Mouse (Mus musculus): Measurements from ENCODE around the gene Hace1. TPM values are rescaled to one million over a fixed set of nuclear protein-coding genes. Genes with fewer than 3 reads are reported as not detected.

The Hace1 gene
- polyA plus RNA-seq, 1 experiment = 11.2 TPM

DNA sequence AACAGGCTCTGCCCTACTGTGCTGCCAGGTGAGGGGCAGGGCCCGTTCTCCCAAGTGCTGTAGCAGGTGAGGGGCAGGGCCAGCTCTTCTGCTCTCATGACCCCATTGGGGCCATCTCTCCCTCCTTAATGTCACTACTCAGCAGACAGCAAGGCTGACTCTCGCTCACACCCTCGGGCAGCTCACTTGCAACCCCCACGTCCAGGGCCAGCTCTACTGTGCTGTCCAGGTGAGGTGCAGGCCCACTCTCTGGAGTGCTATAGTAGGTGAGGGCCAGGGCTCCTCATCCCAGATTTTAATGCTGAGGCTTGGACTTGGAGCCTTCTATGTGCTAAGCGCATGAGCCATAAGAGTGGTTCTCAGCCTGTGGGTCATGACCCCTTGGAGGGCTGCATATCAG, 38.4 kb downstream of the Hace1 start:
- no peaks in the 10 kb centered on the region for H3K4me1 ChIP-seq (ENCODE audit: control insufficient read depth, insufficient read depth, low read length)
- TF ChIP-seq POLR2A (IDR thresholded peaks at IDR 0.05; ENCODE audit: borderline replicate concordance, extremely low read depth, low read depth, low read length) (no peak), CTCF (IDR thresholded peaks at IDR 0.05; ENCODE audit: insufficient read depth, low read length) (no peak)
- no peak for DNase-seq
- H3K4me3 ChIP-seq (replicated peaks; ENCODE audit: extremely low read depth, low read depth, low read length) = no peak overlapping the region
- 91% methylated on average over 5 of the region's 5 CpGs for WGBS

DNA sequence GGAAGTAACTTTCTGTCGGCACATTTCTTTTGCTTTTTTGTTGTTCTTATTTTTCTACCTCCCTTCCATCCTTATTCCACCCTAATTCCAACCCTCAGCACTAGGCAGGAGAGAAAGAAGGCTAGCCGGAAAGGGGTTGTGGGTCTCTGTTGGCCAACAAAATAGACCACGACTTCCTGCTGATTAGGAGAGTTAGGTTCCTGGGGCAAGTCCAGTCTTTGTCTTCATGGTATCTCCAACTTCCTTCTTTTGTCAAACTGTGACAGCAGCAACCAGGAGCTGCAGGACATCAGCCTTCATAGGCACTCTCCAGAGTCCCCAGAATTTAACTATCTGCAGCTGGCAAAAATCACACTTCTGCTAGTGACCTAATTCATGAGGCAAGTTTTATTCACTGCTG, 41.4 kb downstream of the Hace1 start:
- TF ChIP-seq POLR2A (IDR thresholded peaks at IDR 0.05; ENCODE audit: borderline replicate concordance, extremely low read depth, low read depth, low read length) = no peak
- no peak for TF ChIP-seq CTCF (IDR thresholded peaks at IDR 0.05; ENCODE audit: insufficient read depth, low read length)
- no peak overlapping the region for H3K4me3 ChIP-seq (replicated peaks; ENCODE audit: extremely low read depth, low read depth, low read length)
- WGBS = 48% methylated on average over 3 of the region's 3 CpGs
- no peaks in the 10 kb centered on the region for H3K4me1 ChIP-seq (ENCODE audit: control insufficient read depth, insufficient read depth, low read length)
- DNase-seq = no peak

DNA sequence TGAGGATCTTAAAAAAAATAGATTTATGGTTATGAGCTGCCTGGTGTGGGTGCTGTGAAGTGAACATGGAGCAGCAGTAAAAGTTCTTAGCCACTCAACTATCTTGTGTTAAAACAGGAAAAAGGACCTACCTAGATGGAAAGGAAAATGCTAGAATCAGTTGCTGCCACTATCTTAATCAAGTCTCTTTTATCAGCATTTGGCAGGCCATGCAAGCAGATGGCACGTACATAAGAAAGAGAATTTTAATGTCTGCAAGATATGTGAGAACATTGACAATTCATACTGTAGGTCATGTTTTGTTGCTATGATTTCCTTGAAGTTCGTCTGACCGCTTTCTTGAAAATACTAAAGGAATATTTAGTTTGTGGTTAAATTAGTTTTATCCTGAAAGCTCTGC, 54.4 kb downstream of the Hace1 start:
- TF ChIP-seq CTCF (IDR thresholded peaks at IDR 0.05; ENCODE audit: insufficient read depth, low read length) (no peak), POLR2A (IDR thresholded peaks at IDR 0.05; ENCODE audit: borderline replicate concordance, extremely low read depth, low read depth, low read length) (no peak)
- Histone ChIP-seq H3K4me3 (replicated peaks; ENCODE audit: extremely low read depth, low read depth, low read length) (no peak overlapping the region), H3K4me1 (ENCODE audit: control insufficient read depth, insufficient read depth, low read length) (no peaks in the 10 kb centered on the region)
- WGBS = 89% methylated on average over 3 of the region's 3 CpGs
- DNase-seq = no peak

- no peaks in the 10 kb centered on the region for H3K4me1 ChIP-seq (ENCODE audit: control insufficient read depth, insufficient read depth, low read length)
- WGBS = 88% methylated on average over 10 of the region's 10 CpGs
- no peak overlapping the region for H3K4me3 ChIP-seq (replicated peaks; ENCODE audit: extremely low read depth, low read depth, low read length)
- no peak for DNase-seq
- no peak for TF ChIP-seq POLR2A (IDR thresholded peaks at IDR 0.05; ENCODE audit: borderline replicate concordance, extremely low read depth, low read depth, low read length)
These were observed 55.0 kb downstream of the Hace1 start for GRCm38 (mm10) chr10:45632641-45633040.

DNA sequence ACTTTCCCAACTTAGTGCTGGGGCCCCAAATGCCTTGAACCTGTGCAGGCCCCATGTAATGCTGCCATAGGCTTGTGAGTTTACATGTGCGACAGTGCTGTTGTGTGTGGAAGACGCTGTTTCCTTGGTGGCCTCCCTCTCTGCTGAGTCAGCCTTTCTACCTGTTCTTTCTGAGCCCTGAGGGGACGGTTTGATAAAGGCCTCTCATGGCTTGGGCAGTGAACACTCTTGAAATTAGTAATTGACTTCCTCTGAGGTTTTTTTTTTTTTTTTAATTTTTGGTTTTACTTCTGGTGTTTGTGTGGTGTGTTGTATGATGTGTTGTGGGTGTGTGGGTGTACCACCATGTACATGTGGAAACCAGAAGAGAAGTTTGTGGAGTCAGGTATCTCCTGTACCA, 57.6 kb downstream of the Hace1 start:
- DNase-seq = no peak
- H3K4me3 ChIP-seq (replicated peaks; ENCODE audit: extremely low read depth, low read depth, low read length) = no peak overlapping the region
- WGBS = 90% methylated on average over 3 of the region's 3 CpGs
- H3K4me1 ChIP-seq (ENCODE audit: control insufficient read depth, insufficient read depth, low read length) = no peaks in the 10 kb centered on the region
- TF ChIP-seq POLR2A (IDR thresholded peaks at IDR 0.05; ENCODE audit: borderline replicate concordance, extremely low read depth, low read depth, low read length) (no peak), CTCF (IDR thresholded peaks at IDR 0.05; ENCODE audit: insufficient read depth, low read length) (no peak)

DNA sequence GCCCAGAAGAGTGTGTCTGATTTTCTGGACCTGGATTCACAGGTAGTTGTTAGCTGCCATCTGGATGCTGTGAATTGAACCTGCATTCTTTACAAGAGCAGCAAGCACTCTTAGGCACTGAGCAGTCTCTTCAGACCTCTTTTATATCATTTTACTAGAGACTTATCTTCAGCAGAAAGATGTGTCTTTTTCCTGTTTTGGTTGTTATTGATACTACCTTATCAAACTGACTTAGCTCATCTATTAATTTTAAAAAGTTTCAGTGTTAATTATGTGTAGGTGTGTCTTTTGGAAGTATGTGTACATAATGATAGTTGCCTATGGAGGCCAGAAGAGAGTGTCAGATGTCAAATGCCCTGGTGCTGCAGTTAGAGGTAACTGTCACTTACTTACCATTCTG, 62.1 kb downstream of the Hace1 start:
- Histone ChIP-seq H3K4me1 (ENCODE audit: control insufficient read depth, insufficient read depth, low read length) (no peaks in the 10 kb centered on the region), H3K4me3 (replicated peaks; ENCODE audit: extremely low read depth, low read depth, low read length) (no peak overlapping the region)
- TF ChIP-seq CTCF (IDR thresholded peaks at IDR 0.05; ENCODE audit: insufficient read depth, low read length) (no peak), POLR2A (IDR thresholded peaks at IDR 0.05; ENCODE audit: borderline replicate concordance, extremely low read depth, low read depth, low read length) (no peak)
- DNase-seq = no peak

GRCm38 (mm10) chr10:45654026-45654425, 76.4 kb downstream of the Hace1 start:
- Histone ChIP-seq H3K4me3 (replicated peaks; ENCODE audit: extremely low read depth, low read depth, low read length) (no peak overlapping the region), H3K4me1 (ENCODE audit: control insufficient read depth, insufficient read depth, low read length) (no peaks in the 10 kb centered on the region)
- TF ChIP-seq CTCF (IDR thresholded peaks at IDR 0.05; ENCODE audit: insufficient read depth, low read length) = no peak
- no peak for TF ChIP-seq POLR2A (IDR thresholded peaks at IDR 0.05; ENCODE audit: borderline replicate concordance, extremely low read depth, low read depth, low read length)
- WGBS = 95% methylated on average over 2 of the region's 2 CpGs
- no peak for DNase-seq

- Histone ChIP-seq H3K4me3 (replicated peaks; ENCODE audit: extremely low read depth, low read depth, low read length) (no peak overlapping the region), H3K4me1 (ENCODE audit: control insufficient read depth, insufficient read depth, low read length) (no peaks in the 10 kb centered on the region)
- TF ChIP-seq CTCF (IDR thresholded peaks at IDR 0.05; ENCODE audit: insufficient read depth, low read length) (no peak), POLR2A (IDR thresholded peaks at IDR 0.05; ENCODE audit: borderline replicate concordance, extremely low read depth, low read depth, low read length) (no peak)
- 88% methylated on average over 9 of the region's 9 CpGs for WGBS
- no peak for DNase-seq
These were observed 84.4 kb downstream of the Hace1 start for GRCm38 (mm10) chr10:45662015-45662414.

- DNase-seq = no peak
- Histone ChIP-seq H3K4me1 (ENCODE audit: control insufficient read depth, insufficient read depth, low read length) (no peaks in the 10 kb centered on the region), H3K4me3 (replicated peaks; ENCODE audit: extremely low read depth, low read depth, low read length) (no peak overlapping the region)
- TF ChIP-seq POLR2A (IDR thresholded peaks at IDR 0.05; ENCODE audit: borderline replicate concordance, extremely low read depth, low read depth, low read length) (no peak), CTCF (IDR thresholded peaks at IDR 0.05; ENCODE audit: insufficient read depth, low read length) (no peak)
- 100% methylated on average over 2 of the region's 2 CpGs for WGBS
These were observed 90.6 kb downstream of the Hace1 start for GRCm38 (mm10) chr10:45668266-45668665.

DNA sequence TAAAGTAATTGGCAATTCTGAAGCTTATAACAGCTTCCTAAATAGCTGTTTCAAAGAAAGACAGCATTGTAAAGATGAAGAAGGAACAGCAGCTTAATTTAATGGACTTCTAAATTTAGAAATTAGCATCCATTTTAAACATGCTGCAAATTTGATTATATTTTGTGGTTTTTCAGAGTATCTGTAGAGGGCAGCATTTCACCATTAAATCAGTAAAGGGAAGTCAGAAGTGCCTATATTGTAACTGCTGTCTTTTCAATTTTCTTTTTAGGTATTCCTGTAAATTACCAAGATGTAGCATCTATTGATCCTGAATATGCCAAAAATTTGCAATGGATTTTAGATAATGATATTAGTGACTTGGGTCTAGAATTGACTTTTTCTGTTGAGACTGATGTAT, 99.2 kb downstream of the Hace1 start:
- no peak for DNase-seq
- TF ChIP-seq POLR2A (IDR thresholded peaks at IDR 0.05; ENCODE audit: borderline replicate concordance, extremely low read depth, low read depth, low read length) (no peak), CTCF (IDR thresholded peaks at IDR 0.05; ENCODE audit: insufficient read depth, low read length) (no peak)
- Histone ChIP-seq H3K4me3 (replicated peaks; ENCODE audit: extremely low read depth, low read depth, low read length) (no peak overlapping the region), H3K4me1 (ENCODE audit: control insufficient read depth, insufficient read depth, low read length) (no peaks in the 10 kb centered on the region)

DNA sequence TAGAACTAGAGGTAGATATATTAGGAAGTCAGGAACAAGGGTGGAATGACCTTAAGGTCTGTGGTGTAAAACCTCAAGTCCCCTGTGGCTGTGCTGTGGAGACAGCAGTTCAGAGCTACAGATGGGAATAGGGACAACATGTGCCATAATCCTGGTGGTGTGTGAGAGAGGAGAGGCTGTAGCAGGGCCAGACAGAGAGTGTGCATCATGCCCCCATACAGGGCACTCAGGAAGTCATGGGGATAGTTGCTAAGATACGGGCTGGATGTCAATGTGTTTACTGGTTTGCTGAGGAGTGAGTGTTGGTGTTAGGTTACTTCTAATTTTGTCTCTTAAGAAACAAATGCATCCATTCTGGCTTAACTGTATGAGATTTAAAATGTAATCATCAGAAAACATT, 108.6 kb downstream of the Hace1 start:
- no peak for DNase-seq
- no peak overlapping the region for H3K4me3 ChIP-seq (replicated peaks; ENCODE audit: extremely low read depth, low read depth, low read length)
- TF ChIP-seq CTCF (IDR thresholded peaks at IDR 0.05; ENCODE audit: insufficient read depth, low read length) (no peak), POLR2A (IDR thresholded peaks at IDR 0.05; ENCODE audit: borderline replicate concordance, extremely low read depth, low read depth, low read length) (no peak)
- 82% methylated on average over 1 of the region's 1 CpGs for WGBS
- H3K4me1 ChIP-seq (ENCODE audit: control insufficient read depth, insufficient read depth, low read length) = no peaks in the 10 kb centered on the region

All from lung, adult 2 months (tissue).